Comparison of ENCODE assay signal across 15 mouse cellular contexts in genomic region chr2:31698209-31698608, GRCm38 (mm10). TPM values are rescaled to one million over a fixed set of nuclear protein-coding genes. Genes with fewer than 3 reads are reported as not detected.
DNase-seq lines count a peak whose midpoint lies in the region; ATAC-seq and TF ChIP-seq lines count a peak whose summit lies in the region.
"Had no signal": no experiment of that assay in that cellular context is flagged by ENCODE, and none has a peak within 500 bp of the region (broad histone marks: within the 10 kb centered on the region; RNA-seq: fewer than 3 reads in every experiment).

No protein-coding gene starts in this region.

- H3K27me3 ChIP-seq in embryonic facial prominence, embryonic 11.5 days (ENCODE audit: control insufficient read depth, insufficient read depth, low read length): no peaks in the 10 kb centered on the region
- no peaks in the 10 kb centered on the region for H3K27me3 ChIP-seq in embryonic facial prominence, embryonic 10.5 days (replicated peaks; ENCODE audit: low read depth, poor library complexity, severe bottlenecking)
- no peaks in the 10 kb centered on the region for H3K27me3 ChIP-seq in stomach, postnatal 0 days (ENCODE audit: control insufficient read depth, insufficient read depth, low read length)
- H3K27me3 ChIP-seq: liver, embryonic 15.5 days had no signal

- no peak for ATAC-seq in embryonic facial prominence, embryonic 11.5 days (replicated peaks; ENCODE audit: insufficient number of reproducible peaks, low FRiP score, low TSS enrichment, low read depth)
- no peak for ATAC-seq in stomach, postnatal 0 days (ENCODE audit: low FRiP score, low TSS enrichment)
- no peak for ATAC-seq in frontal cortex, adult (ENCODE audit: low TSS enrichment)

- peak; percentile 26; the same call in 1 of the 2 replicates for TF ChIP-seq CTCF in left cerebral cortex, adult 2 months (IDR thresholded peaks at IDR 0.05)
- peak; percentile 66 for TF ChIP-seq CTCF in stomach, postnatal 0 days (IDR thresholded peaks at IDR 0.05; ENCODE audit: low read depth)

- H3K36me3 ChIP-seq in embryonic facial prominence, embryonic 11.5 days (replicated peaks; ENCODE audit: control insufficient read depth, insufficient read depth, low read depth, low read length): no peaks in the 10 kb centered on the region; the same call in 1 of the 2 replicates
- H3K36me3 ChIP-seq in embryonic facial prominence, embryonic 10.5 days (replicated peaks): peaks cover 69% of the 10 kb centered on the region
- 0 out of 2 replicates have a peak, but pooled peaks cover 3% of the 10 kb centered on the region for H3K36me3 ChIP-seq in stomach, postnatal 0 days (ENCODE audit: control insufficient read depth, insufficient read depth, low read length)

- H3K4me3 ChIP-seq in embryonic facial prominence, embryonic 11.5 days (ENCODE audit: low read depth, low read length): no peak overlapping the region
- H3K4me3 ChIP-seq in embryonic facial prominence, embryonic 10.5 days: no peak overlapping the region
- H3K4me3 ChIP-seq in left cerebral cortex, adult 2 months: no peak overlapping the region
- H3K4me3 ChIP-seq in stomach, postnatal 0 days (ENCODE audit: low read depth, low read length): no peak overlapping the region
- H3K4me3 ChIP-seq: liver, embryonic 15.5 days had no signal

- H3K4me1 ChIP-seq in embryonic facial prominence, embryonic 11.5 days (ENCODE audit: control insufficient read depth, insufficient read depth, low read length): no peaks in the 10 kb centered on the region
- H3K4me1 ChIP-seq in embryonic facial prominence, embryonic 10.5 days: no peaks in the 10 kb centered on the region
- no peaks in the 10 kb centered on the region for H3K4me1 ChIP-seq in stomach, postnatal 0 days (replicated peaks; ENCODE audit: control insufficient read depth, insufficient read depth)

- no peak overlapping the region for H3K9ac ChIP-seq in embryonic facial prominence, embryonic 11.5 days (replicated peaks; ENCODE audit: low read length)
- H3K9ac ChIP-seq in stomach, postnatal 0 days (ENCODE audit: low read length): no peak overlapping the region
- H3K9ac ChIP-seq: liver, embryonic 15.5 days had no signal

- TF ChIP-seq EP300 in stomach, postnatal 0 days (optimal IDR thresholded peaks at IDR 0.05): no peak

- H3K4me2 ChIP-seq in embryonic facial prominence, embryonic 11.5 days (ENCODE audit: low read depth, low read length): no peak overlapping the region
- no peak overlapping the region for H3K4me2 ChIP-seq in stomach, postnatal 0 days (replicated peaks; ENCODE audit: low read depth)
- H3K4me2 ChIP-seq: liver, embryonic 15.5 days had no signal

- DNase-seq in embryonic facial prominence, embryonic 11.5 days (ENCODE audit: low spot score): peak; percentile 10
- DNase-seq in embryonic facial prominence, embryonic 10.5 days (ENCODE audit: low spot score): no peak
- no peak for DNase-seq in left cerebral cortex, adult 2 months (ENCODE audit: extremely low spot score in 1 of 2, low spot score in 2 of 2)
- no peak for DNase-seq in left cerebral cortex, postnatal 4 days
- peak; percentile 18 for DNase-seq in thymus, postnatal 0 days (ENCODE audit: low spot score)
- no peak for DNase-seq in thymus, postnatal 25 days
- no peak for DNase-seq in stomach, postnatal 0 days (ENCODE audit: low spot score)
- DNase-seq: heart, postnatal 4 days had no signal

- H3K27ac ChIP-seq in embryonic facial prominence, embryonic 11.5 days (replicated peaks; ENCODE audit: low read depth, low read length): no peak overlapping the region
- H3K27ac ChIP-seq in embryonic facial prominence, embryonic 10.5 days (replicated peaks): no peak overlapping the region
- H3K27ac ChIP-seq in left cerebral cortex, adult 2 months: no peak overlapping the region
- no peak overlapping the region for H3K27ac ChIP-seq in stomach, postnatal 0 days (replicated peaks)
- H3K27ac ChIP-seq: liver, embryonic 15.5 days had no signal

- intact Hi-C loops in left cerebral cortex, adult 2 months (cut with DNase I): no loop called here
- intact Hi-C loops in left cerebral cortex, postnatal 4 days (cut with DNase I): loop anchor here (10.0 kb wide), 1 partner anchor 47 kb away; no protein-coding TSS in a partner anchor

- no peaks in the 10 kb centered on the region for H3K9me3 ChIP-seq in embryonic facial prominence, embryonic 11.5 days (replicated peaks; ENCODE audit: control insufficient read depth, low read length)
- no peaks in the 10 kb centered on the region for H3K9me3 ChIP-seq in embryonic facial prominence, embryonic 10.5 days
- no peaks in the 10 kb centered on the region for H3K9me3 ChIP-seq in stomach, postnatal 0 days (ENCODE audit: control insufficient read depth, low read length)
- H3K9me3 ChIP-seq: liver, embryonic 15.5 days had no signal

RNA-seq across cellular contexts. Expression of gene Abl1, which starts 10.0 kb away (rescaled TPM):
- 39.5 and 41.2 TPM in 2 replicates for polyA plus RNA-seq in embryonic facial prominence, embryonic 11.5 days (2014; fragmentation: Nextera tagmentation; extraction: Ambion mirVana)
- 62.8 and 64.8 TPM in 2 replicates for polyA plus RNA-seq in embryonic facial prominence, embryonic 10.5 days (2016; fragmentation: Nextera tagmentation; extraction: Ambion mirVana)
- 10 to 100 TPM; 41.0 to 43.2 TPM for total RNA-seq in left cerebral cortex, adult 2 months (2021)
- total RNA-seq in left cerebral cortex, postnatal 4 days (2021): 10 to 100 TPM; 51.3 to 54.4 TPM
- 19.3 and 19.7 TPM in 2 replicates for polyA plus RNA-seq in thymus, postnatal 0 days (2015; fragmentation: Nextera tagmentation; extraction: Ambion mirVana)
- 11.1 and 11.5 TPM in 2 replicates for polyA plus RNA-seq in stomach, postnatal 0 days (2015; fragmentation: Nextera tagmentation; extraction: Ambion mirVana)

RNA-seq across cellular contexts. Expression of gene Exosc2, which starts 27.7 kb away (rescaled TPM):
- 77.3 and 82.1 TPM in 2 replicates for polyA plus RNA-seq in embryonic facial prominence, embryonic 11.5 days (2014; fragmentation: Nextera tagmentation; extraction: Ambion mirVana)
- 107 and 112 TPM in 2 replicates for polyA plus RNA-seq in embryonic facial prominence, embryonic 10.5 days (2016; fragmentation: Nextera tagmentation; extraction: Ambion mirVana)
- 10 to 100 TPM; 21.3 to 22.8 TPM for total RNA-seq in left cerebral cortex, adult 2 months (2021)
- 10 to 100 TPM; 28.4 to 29.0 TPM for total RNA-seq in left cerebral cortex, postnatal 4 days (2021)
- polyA plus RNA-seq in thymus, postnatal 0 days (2015; fragmentation: Nextera tagmentation; extraction: Ambion mirVana): 54.5 and 57.6 TPM in 2 replicates
- polyA plus RNA-seq in stomach, postnatal 0 days (2015; fragmentation: Nextera tagmentation; extraction: Ambion mirVana): 22.2 and 23.4 TPM in 2 replicates

RNA-seq across cellular contexts. Expression of gene Prdm12, which starts 58.4 kb away (rescaled TPM):
- polyA plus RNA-seq in embryonic facial prominence, embryonic 11.5 days (2014; fragmentation: Nextera tagmentation; extraction: Ambion mirVana): 4.5 and 6.2 TPM in 2 replicates
- polyA plus RNA-seq in embryonic facial prominence, embryonic 10.5 days (2016; fragmentation: Nextera tagmentation; extraction: Ambion mirVana): 6.9 and 7.2 TPM in 2 replicates
- total RNA-seq in left cerebral cortex, adult 2 months (2021): under 1 TPM; 0.14 to 0.72 TPM
- under 1 TPM; 0.44 to 0.64 TPM for total RNA-seq in left cerebral cortex, postnatal 4 days (2021)
- not detected in 2 replicates for polyA plus RNA-seq in thymus, postnatal 0 days (2015; fragmentation: Nextera tagmentation; extraction: Ambion mirVana)
- polyA plus RNA-seq in stomach, postnatal 0 days (2015; fragmentation: Nextera tagmentation; extraction: Ambion mirVana): not detected in 2 replicates
- total RNA-seq: adrenal gland, adult 18-20 months; heart, adult 8-10 months; heart, postnatal 4 days; megakaryocyte-erythroid progenitor cell, adult 5-6 weeks had no signal
- polyA plus RNA-seq: C2C12; intestine, embryonic 14.5 days; liver, embryonic 15.5 days had no signal

Comparison
In these comparisons a context has a peak if more than half of its experiments do, and no peak if none do; other contexts are left out.
1. DNase-seq: peak in embryonic facial prominence, embryonic 11.5 days (single experiment) and thymus, postnatal 0 days (single experiment); none in embryonic facial prominence, embryonic 10.5 days (single experiment), left cerebral cortex, adult 2 months (0 of 2), left cerebral cortex, postnatal 4 days (single experiment), thymus, postnatal 25 days (single experiment) and stomach, postnatal 0 days (single experiment).